Mouse (Mus musculus): ENCODE data around the gene Cks2. TPM values are rescaled to one million over a fixed set of nuclear protein-coding genes. Genes with fewer than 3 reads are reported as not detected.

The Cks2 gene
- polyA plus RNA-seq, 1 experiment from 2014 or later = 34.2 TPM

DNA sequence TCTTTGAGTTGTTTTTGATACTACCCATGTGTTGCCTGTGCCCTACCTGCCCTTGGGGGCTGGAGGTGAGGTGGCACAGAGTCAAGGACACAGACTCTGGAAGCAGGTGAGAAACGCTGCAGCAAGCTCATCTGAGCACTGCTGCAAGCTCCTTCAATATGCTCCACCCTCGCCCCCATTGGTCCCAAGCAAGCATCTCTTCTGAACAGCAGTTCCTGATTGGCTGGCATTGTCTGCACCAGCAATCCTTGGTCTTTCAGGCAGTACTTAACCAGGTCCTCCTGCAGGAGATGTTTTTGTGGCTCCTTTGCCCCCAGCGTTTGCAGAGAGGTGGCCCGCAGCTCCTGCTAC lies 41.2 kb upstream of the Cks2 start:
- Histone ChIP-seq H3K27me3 (replicated peaks; ENCODE audit: insufficient read depth, low read length) (no peaks in the 10 kb centered on the region), H3K4me2 (replicated peaks; ENCODE audit: low read depth, low read length) (peak overlapping the region; percentile 37)

DNA sequence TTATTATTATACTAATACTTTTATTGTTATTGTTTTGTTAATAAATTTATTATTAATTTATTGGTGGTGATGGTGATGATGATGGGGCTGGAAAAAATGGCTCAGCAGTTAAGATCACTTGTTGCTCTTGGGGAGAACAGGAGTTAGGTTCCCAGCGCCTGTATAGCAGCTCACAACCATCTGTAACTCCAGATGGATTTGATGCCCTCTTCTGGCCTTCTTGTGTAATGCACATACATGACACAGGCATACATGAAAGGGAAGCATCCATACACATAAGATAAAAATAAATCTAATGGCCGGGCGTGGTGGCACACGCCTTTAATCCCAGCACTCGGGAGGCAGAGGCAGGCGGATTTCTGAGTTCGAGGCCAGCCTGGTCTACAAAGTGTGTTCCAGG lies 35.8 kb upstream of the Cks2 start:
- no peaks in the 10 kb centered on the region for H3K36me3 ChIP-seq (ENCODE audit: insufficient read depth, low read length)
- no peak for TF ChIP-seq CTCF (IDR thresholded peaks at IDR 0.05)
- no peak for TF ChIP-seq EP300 (IDR thresholded peaks at IDR 0.05)
- H3K4me3 ChIP-seq (ENCODE audit: low read depth, low read length) = no peak overlapping the region
- H3K9ac ChIP-seq (replicated peaks; ENCODE audit: low read depth) = no peak overlapping the region
- WGBS = 94% methylated on average over 7 of the region's 7 CpGs
- no peaks in the 10 kb centered on the region for H3K4me1 ChIP-seq (ENCODE audit: insufficient read depth, low read depth, low read length)
- no peak for ATAC-seq
- no peak overlapping the region for H3K4me2 ChIP-seq (replicated peaks; ENCODE audit: low read depth, low read length)
- H3K9me3 ChIP-seq (ENCODE audit: low read length) = no peaks in the 10 kb centered on the region
- DNase-seq (ENCODE audit: low spot score) = no peak
- H3K27ac ChIP-seq (ENCODE audit: low read length) = no peak overlapping the region
- no peaks in the 10 kb centered on the region for H3K27me3 ChIP-seq (replicated peaks; ENCODE audit: insufficient read depth, low read length)

More for the DNA sequence above, 41.2 kb upstream of the Cks2 start:
- ATAC-seq (peak; percentile 11; the same call in 1 of the 2 replicates), DNase-seq (ENCODE audit: low spot score) (no peak)
- Histone ChIP-seq H3K4me1 (ENCODE audit: insufficient read depth, low read depth, low read length) (no peaks in the 10 kb centered on the region), H3K4me3 (ENCODE audit: low read depth, low read length) (no peak overlapping the region), H3K9ac (replicated peaks; ENCODE audit: low read depth) (no peak overlapping the region), H3K27ac (ENCODE audit: low read length) (no peak overlapping the region), H3K36me3 (ENCODE audit: insufficient read depth, low read length) (no peaks in the 10 kb centered on the region), H3K9me3 (ENCODE audit: low read length) (no peaks in the 10 kb centered on the region)
- TF ChIP-seq EP300 (IDR thresholded peaks at IDR 0.05) = no peak
- WGBS = 42% methylated on average over 4 of the region's 4 CpGs

DNA sequence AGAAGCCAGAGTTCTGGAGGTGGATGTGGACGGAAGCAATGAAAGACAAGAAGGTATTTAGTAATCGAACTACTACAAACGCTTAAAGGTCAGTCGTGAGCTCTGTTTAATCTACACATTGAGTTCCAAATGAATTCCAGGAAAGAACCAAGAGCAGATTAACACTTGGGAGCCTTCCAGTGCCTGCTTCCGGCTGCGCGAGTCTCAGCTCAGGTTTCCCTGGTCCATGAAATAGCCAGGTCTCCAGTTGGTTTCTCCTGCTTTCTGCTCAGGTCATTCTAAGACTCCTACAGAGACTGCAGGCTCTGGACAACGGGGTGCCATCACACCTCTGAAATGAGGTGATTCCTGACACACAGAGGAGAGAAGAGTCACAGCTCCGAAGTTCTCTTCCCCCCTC lies 34.0 kb upstream of the Cks2 start:
- Histone ChIP-seq H3K4me2 (replicated peaks; ENCODE audit: low read depth, low read length) (peak overlapping the region; percentile 14; the same call in 1 of the 2 replicates), H3K36me3 (ENCODE audit: insufficient read depth, low read length) (no peaks in the 10 kb centered on the region), H3K4me3 (ENCODE audit: low read depth, low read length) (no peak overlapping the region), H3K4me1 (ENCODE audit: insufficient read depth, low read depth, low read length) (no peaks in the 10 kb centered on the region), H3K27me3 (replicated peaks; ENCODE audit: insufficient read depth, low read length) (no peaks in the 10 kb centered on the region), H3K9me3 (ENCODE audit: low read length) (no peaks in the 10 kb centered on the region), H3K27ac (ENCODE audit: low read length) (no peak overlapping the region), H3K9ac (replicated peaks; ENCODE audit: low read depth) (no peak overlapping the region)
- no peak for ATAC-seq
- WGBS = 6% methylated on average over 9 of the region's 9 CpGs
- TF ChIP-seq CTCF (IDR thresholded peaks at IDR 0.05) = no peak
- DNase-seq (ENCODE audit: low spot score) = peak; percentile 25

DNA sequence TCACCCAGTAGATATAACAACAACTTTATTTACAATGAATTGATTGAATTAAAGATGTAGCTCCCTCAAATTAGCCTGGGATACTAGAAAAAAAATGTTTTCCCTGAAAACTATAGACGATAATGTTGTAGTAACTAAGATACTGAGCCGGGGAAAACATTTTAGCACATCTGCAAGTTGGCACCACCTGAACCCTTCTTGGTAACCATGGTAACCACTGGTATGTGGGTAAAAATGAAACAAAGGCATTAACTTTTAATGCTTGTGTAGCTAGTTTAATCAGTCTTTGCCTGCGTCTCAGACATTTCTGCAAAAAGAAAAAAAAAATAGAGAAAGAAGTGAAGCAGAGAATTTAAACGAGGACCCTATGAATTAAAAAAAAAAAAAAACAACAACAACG lies 33.5 kb upstream of the Cks2 start:
- Histone ChIP-seq H3K27ac (ENCODE audit: low read length) (no peak overlapping the region), H3K4me1 (ENCODE audit: insufficient read depth, low read depth, low read length) (no peaks in the 10 kb centered on the region), H3K27me3 (replicated peaks; ENCODE audit: insufficient read depth, low read length) (no peaks in the 10 kb centered on the region), H3K36me3 (ENCODE audit: insufficient read depth, low read length) (no peaks in the 10 kb centered on the region), H3K4me2 (replicated peaks; ENCODE audit: low read depth, low read length) (peak overlapping the region; percentile 14; the same call in 1 of the 2 replicates), H3K9ac (replicated peaks; ENCODE audit: low read depth) (no peak overlapping the region), H3K4me3 (ENCODE audit: low read depth, low read length) (no peak overlapping the region), H3K9me3 (ENCODE audit: low read length) (no peaks in the 10 kb centered on the region)
- no peak for ATAC-seq
- DNase-seq (ENCODE audit: low spot score) = peak; percentile 23
- 35% methylated on average over 5 of the region's 5 CpGs for WGBS
- TF ChIP-seq CTCF (IDR thresholded peaks at IDR 0.05) (no peak), EP300 (IDR thresholded peaks at IDR 0.05) (no peak)

DNA sequence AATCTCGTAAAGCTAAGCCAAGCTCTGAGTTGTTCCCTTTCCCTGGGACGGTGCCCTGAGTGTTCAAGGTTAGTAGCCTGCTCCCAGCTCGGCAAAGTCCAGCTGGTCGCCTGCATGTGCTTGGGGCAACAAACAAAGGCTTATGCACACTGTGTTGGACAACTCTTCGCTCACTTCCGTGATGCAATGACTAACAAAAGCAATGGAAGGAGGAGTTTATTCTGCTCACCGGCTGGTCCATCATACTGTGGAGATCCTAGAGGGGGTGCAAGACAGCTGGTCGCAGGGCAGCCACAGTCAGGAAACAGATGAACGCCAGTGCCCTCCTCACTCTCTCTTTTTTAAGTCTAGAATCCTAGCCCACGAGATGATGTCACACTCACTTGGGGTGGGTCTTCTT lies 29.2 kb upstream of the Cks2 start:
- WGBS = 53% methylated on average over 10 of the region's 10 CpGs
- no peak for TF ChIP-seq EP300 (IDR thresholded peaks at IDR 0.05)
- no peak for TF ChIP-seq CTCF (IDR thresholded peaks at IDR 0.05)
- no peaks in the 10 kb centered on the region for H3K27me3 ChIP-seq (replicated peaks; ENCODE audit: insufficient read depth, low read length)

DNA sequence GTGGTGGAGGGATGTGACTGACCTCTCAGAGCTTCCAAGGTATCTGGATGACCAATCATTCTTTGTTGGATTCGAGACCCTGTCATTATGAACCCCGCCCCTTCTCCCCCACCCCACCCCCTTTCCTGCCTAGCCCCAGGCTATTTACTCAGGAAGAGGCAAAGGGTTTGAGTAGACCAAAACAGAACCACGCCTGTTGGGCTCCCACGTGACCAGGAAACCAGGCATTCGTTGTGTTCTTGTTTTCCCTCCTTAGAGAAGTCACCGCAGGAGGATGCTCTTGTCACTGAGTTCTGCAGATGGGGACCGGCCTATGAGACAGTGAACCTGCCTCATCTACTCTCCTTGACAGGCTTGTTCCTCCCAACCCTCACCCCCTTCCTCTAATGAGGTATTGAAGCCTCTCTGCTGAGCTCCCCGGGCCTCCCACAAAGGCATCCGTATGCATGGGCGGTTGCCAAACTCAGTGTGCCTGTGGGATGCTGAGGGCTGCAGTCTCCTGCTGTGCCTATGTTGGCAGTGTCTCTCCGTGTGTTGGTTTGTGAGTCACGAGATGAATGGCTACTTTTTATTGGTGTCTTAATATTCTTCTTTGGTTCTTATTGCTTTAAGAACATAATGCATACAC lies 28.5 kb upstream of the Cks2 start:
- ATAC-seq (no peak), DNase-seq (ENCODE audit: low spot score) (no peak)
- no peak overlapping the region for H3K27ac ChIP-seq (ENCODE audit: low read length)
- WGBS = 24% methylated on average over 12 of the region's 12 CpGs
- no peaks in the 10 kb centered on the region for H3K9me3 ChIP-seq (ENCODE audit: low read length)
- no peak overlapping the region for H3K9ac ChIP-seq (replicated peaks; ENCODE audit: low read depth)
- no peaks in the 10 kb centered on the region for H3K27me3 ChIP-seq (replicated peaks; ENCODE audit: insufficient read depth, low read length)
- H3K36me3 ChIP-seq (ENCODE audit: insufficient read depth, low read length) = no peaks in the 10 kb centered on the region
- no peak overlapping the region for H3K4me2 ChIP-seq (replicated peaks; ENCODE audit: low read depth, low read length)
- no peak overlapping the region for H3K4me3 ChIP-seq (ENCODE audit: low read depth, low read length)
- no peak for TF ChIP-seq CTCF (IDR thresholded peaks at IDR 0.05)
- TF ChIP-seq EP300 (IDR thresholded peaks at IDR 0.05) = no peak
- no peaks in the 10 kb centered on the region for H3K4me1 ChIP-seq (ENCODE audit: insufficient read depth, low read depth, low read length)

More for the DNA sequence above, 29.2 kb upstream of the Cks2 start:
- Histone ChIP-seq H3K4me3 (ENCODE audit: low read depth, low read length) (no peak overlapping the region), H3K4me2 (replicated peaks; ENCODE audit: low read depth, low read length) (no peak overlapping the region), H3K9ac (replicated peaks; ENCODE audit: low read depth) (no peak overlapping the region), H3K27ac (ENCODE audit: low read length) (no peak overlapping the region), H3K9me3 (ENCODE audit: low read length) (no peaks in the 10 kb centered on the region), H3K4me1 (ENCODE audit: insufficient read depth, low read depth, low read length) (no peaks in the 10 kb centered on the region), H3K36me3 (ENCODE audit: insufficient read depth, low read length) (no peaks in the 10 kb centered on the region)
- ATAC-seq = no peak
- DNase-seq (ENCODE audit: low spot score) = no peak

DNA sequence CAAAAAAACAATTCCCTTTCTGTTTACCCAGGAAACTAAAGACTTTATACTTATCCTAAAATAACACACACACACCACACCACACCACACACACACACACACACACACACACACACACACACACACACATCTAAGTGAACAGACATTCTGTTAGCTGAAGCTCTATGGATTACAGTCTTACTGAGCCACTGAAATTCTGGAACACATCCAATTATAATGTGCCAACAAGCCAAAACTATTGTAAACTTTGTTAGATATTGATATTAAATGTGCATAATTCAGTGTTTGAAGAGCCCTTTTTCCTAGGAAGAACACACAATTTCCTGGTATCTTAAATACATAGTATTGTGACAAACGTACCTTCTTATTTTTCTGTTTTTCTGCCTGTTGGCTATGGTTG lies 27.7 kb upstream of the Cks2 start:
- no peak overlapping the region for H3K9ac ChIP-seq (replicated peaks; ENCODE audit: low read depth)
- H3K4me3 ChIP-seq (ENCODE audit: low read depth, low read length) = no peak overlapping the region
- H3K4me1 ChIP-seq (ENCODE audit: insufficient read depth, low read depth, low read length) = no peaks in the 10 kb centered on the region
- H3K36me3 ChIP-seq (ENCODE audit: insufficient read depth, low read length) = no peaks in the 10 kb centered on the region
- WGBS = 45% methylated on average over 1 of the region's 1 CpGs
- no peaks in the 10 kb centered on the region for H3K27me3 ChIP-seq (replicated peaks; ENCODE audit: insufficient read depth, low read length)
- no peak overlapping the region for H3K4me2 ChIP-seq (replicated peaks; ENCODE audit: low read depth, low read length)
- no peak for TF ChIP-seq EP300 (IDR thresholded peaks at IDR 0.05)
- TF ChIP-seq CTCF (IDR thresholded peaks at IDR 0.05) = no peak
- DNase-seq (ENCODE audit: low spot score) (peak; percentile 31), ATAC-seq (no peak)
- no peak overlapping the region for H3K27ac ChIP-seq (ENCODE audit: low read length)
- H3K9me3 ChIP-seq (ENCODE audit: low read length) = no peaks in the 10 kb centered on the region
